Mouse (Mus musculus) bone marrow macrophage, adult 2 months (primary cell): Measurements from ENCODE around the gene Bbs1. TPM values are rescaled to one million over a fixed set of nuclear protein-coding genes. Genes with fewer than 3 reads are reported as not detected.

Experiments
- H3K27ac ChIP-seq: 2 replicates; pipeline ENCODE4 v1.5.1; 2012; ENCODE audit warnings: low read depth, low read length; ENCODE audit not compliant: insufficient read depth
- H3K4me1 ChIP-seq: 2 replicates; pipeline ENCODE4 v1.6.1; 2012; ENCODE audit warnings: low read length; ENCODE audit not compliant: control insufficient read depth, insufficient read depth
- H3K4me3 ChIP-seq: 2 replicates; pipeline ENCODE4 v1.5.1; 2012; ENCODE audit warnings: mild to moderate bottlenecking, low read length, moderate library complexity; ENCODE audit not compliant: insufficient read depth
- CTCF ChIP-seq: IDR thresholded peaks from 2 replicates; pipeline ENCODE4 v1.5.1; 2012; ENCODE audit warnings: low read depth, mild to moderate bottlenecking, low read length, moderate library complexity
- POLR2A ChIP-seq: IDR thresholded peaks from 2 replicates; pipeline ENCODE4 v1.6.1; 2012; ENCODE audit warnings: mild to moderate bottlenecking, low read depth, low read length, borderline replicate concordance
- polyA plus RNA-seq: library from polyadenylated mRNA; stranded (reverse); fragments of >200 nt; gene quantifications from 2 replicates; pipeline ENCODE4 v1.2.4, GENCODE M21; 2012; ENCODE audit not compliant: missing spikeins, insufficient read depth, insufficient read length

Gene Bbs1
- polyA plus RNA-seq, 1 experiment = 3.0 TPM

GRCm38 (mm10) chr19:4837049-4837448 lies 69.4 kb downstream of the Bbs1 start:
- H3K27ac ChIP-seq = no peak overlapping the region
- TF ChIP-seq POLR2A = no peak
- no peak for TF ChIP-seq CTCF

More at GRCm38 (mm10) chr19:4837049-4837448, 69.4 kb downstream of the Bbs1 start:
- Histone ChIP-seq H3K4me1 (peaks cover 15% of the 10 kb centered on the region), H3K4me3 (no peak overlapping the region)

Other genes starting within 250 kb of the Bbs1 start
- not detected in 2 replicates for gene Gm960, start 208.0 kb downstream of the Bbs1 start, polyA plus RNA-seq
- not detected in 2 replicates for gene Sptbn2, start 195.5 kb downstream of the Bbs1 start, polyA plus RNA-seq
- 6.2 and 7.7 TPM in 2 replicates for gene Rbm4b, start 150.1 kb downstream of the Bbs1 start, polyA plus RNA-seq
- 18.5 and 18.6 TPM in 2 replicates for gene Rbm4, start 112.7 kb downstream of the Bbs1 start, polyA plus RNA-seq
- 9.0 and 22.6 TPM in 2 replicates for gene Gm21992, start 95.0 kb downstream of the Bbs1 start, polyA plus RNA-seq
- 21.0 and 22.9 TPM in 2 replicates for gene Rbm14, start 95.0 kb downstream of the Bbs1 start, polyA plus RNA-seq
- 42.5 and 42.8 TPM in 2 replicates for gene Ccs, start 67.3 kb downstream of the Bbs1 start, polyA plus RNA-seq
- gene Ccdc87, start 67.3 kb downstream of the Bbs1 start, polyA plus RNA-seq = not detected in 2 replicates
- gene Ctsf, start 51.5 kb downstream of the Bbs1 start, polyA plus RNA-seq = 23.6 and 29.5 TPM in 2 replicates
- 0.56 TPM in 1 of 2 replicates, not detected in the other for gene Actn3, start 28.7 kb downstream of the Bbs1 start, polyA plus RNA-seq
- gene Zdhhc24, start 28.0 kb downstream of the Bbs1 start, polyA plus RNA-seq = 12.0 and 14.2 TPM in 2 replicates
- 39.7 and 62.7 TPM in 2 replicates for gene Dpp3, start 21.7 kb upstream of the Bbs1 start, polyA plus RNA-seq
- 4.6 and 5.4 TPM in 2 replicates for gene Peli3, start 36.5 kb upstream of the Bbs1 start, polyA plus RNA-seq
- 45.6 and 53.2 TPM in 2 replicates for gene Mrpl11, start 55.5 kb upstream of the Bbs1 start, polyA plus RNA-seq
- gene Npas4, start 83.7 kb upstream of the Bbs1 start, polyA plus RNA-seq = 1.3 and 1.6 TPM in 2 replicates
- gene Slc29a2, start 117.2 kb upstream of the Bbs1 start, polyA plus RNA-seq = 0.91 and 1.2 TPM in 2 replicates
- gene B4gat1, start 132.2 kb upstream of the Bbs1 start, polyA plus RNA-seq = 23.3 and 30.4 TPM in 2 replicates
- gene AC124502.3, start 132.3 kb upstream of the Bbs1 start, polyA plus RNA-seq = 1.6 and 2.2 TPM in 2 replicates
- gene Brms1, start 134.7 kb upstream of the Bbs1 start, polyA plus RNA-seq = 58.2 and 63.1 TPM in 2 replicates
- 1.0 and 1.7 TPM in 2 replicates for gene Rin1, start 143.9 kb upstream of the Bbs1 start, polyA plus RNA-seq
- 0.31 and 0.35 TPM in 2 replicates for gene Cd248, start 161.4 kb upstream of the Bbs1 start, polyA plus RNA-seq
- not detected in 2 replicates for gene Tmem151a, start 178.9 kb upstream of the Bbs1 start, polyA plus RNA-seq
- gene Yif1a, start 181.9 kb upstream of the Bbs1 start, polyA plus RNA-seq = 33.2 and 34.1 TPM in 2 replicates
- not detected in 2 replicates for gene Cnih2, start 191.9 kb upstream of the Bbs1 start, polyA plus RNA-seq
- gene Rab1b, start 200.4 kb upstream of the Bbs1 start, polyA plus RNA-seq = 120 and 142 TPM in 2 replicates
- gene Klc2, start 211.9 kb upstream of the Bbs1 start, polyA plus RNA-seq = 13.8 and 14.8 TPM in 2 replicates